Mouse (Mus musculus) heart, postnatal 10 days (tissue): Measurements from ENCODE around the gene Polr2c. TPM values are rescaled to one million over a fixed set of nuclear protein-coding genes. Genes with fewer than 3 reads are reported as not detected.
A peak's percentile ranks its signal among the peaks of the same experiment; 100 is the strongest.
"Not testable (repeated sequence)": the region's sequence is repeated elsewhere in the genome, so short reads cannot be mapped to it uniquely, and the experiment has no call there.

ENCODE experiments used
- DNase-seq, 2 experiments: peaks; one replicate each; pipeline ENCODE4 v3.0.0; 2021
- intact Hi-C: fragments of 180-260 bp; cut with DNase I; formaldehyde crosslinking; loops from one replicate; pipeline ENCODE4 v1.15.1; 2025
- total RNA-seq, 2 experiments: library from RNA; stranded (reverse); gene quantifications; 2 replicates each; pipeline ENCODE4 v1.2.3; 2021

The Polr2c gene
- total RNA-seq, 2 experiments from 2014 or later = 61.5 to 63.6 TPM

GRCm38 (mm10) chr8:94837662-94838574 lies 19.3 kb upstream of the Polr2c start, which contains the start of the genes Coq9 and Ciapin1:
Gene Coq9, plus strand, starts transcription at chr8:94838321.
Gene Ciapin1, minus strand, starts transcription at chr8:94838358.
- intact Hi-C loops = loop anchor here (5.0 kb wide), 1 partner anchor 451 kb away; the partner anchor contains the start of gene Herpud1
- DNase-seq = peak; percentile 96 to 97

GRCm38 (mm10) chr8:94838600-94838999 lies 18.6 kb upstream of the Polr2c start:
- intact Hi-C loops = loop anchor here (5.0 kb wide), 1 partner anchor 451 kb away; the partner anchor contains the start of gene Herpud1
- DNase-seq = peak; percentile 89 to 90

GRCm38 (mm10) chr8:94841183-94841582 lies 16.1 kb upstream of the Polr2c start:
- intact Hi-C loops = no loop called here
- no peak for DNase-seq

- DNase-seq = no peak
- intact Hi-C loops = no loop called here
Measured at GRCm38 (mm10) chr8:94850049-94850448, 7.2 kb upstream of the Polr2c start.

- intact Hi-C loops = not testable (repeated sequence)
Measured at GRCm38 (mm10) chr8:94854761-94855160, 2.5 kb upstream of the Polr2c start.

GRCm38 (mm10) chr8:94857011-94857345 lies 272 bp upstream of the Polr2c start:
- DNase-seq = no peak

More at GRCm38 (mm10) chr8:94854761-94855160, 2.5 kb upstream of the Polr2c start:
- not testable (repeated sequence) for DNase-seq

GRCm38 (mm10) chr8:94861352-94861910 lies 4.2 kb downstream of the Polr2c start:
- intact Hi-C loops = no loop called here
- DNase-seq = peak; percentile 71 to 83

More at GRCm38 (mm10) chr8:94857011-94857345, 272 bp upstream of the Polr2c start:
- intact Hi-C loops = no loop called here

- DNase-seq = peak in 1 of 2 experiments; percentile 37
Measured at GRCm38 (mm10) chr8:94862487-94863220, 5.4 kb downstream of the Polr2c start.

GRCm38 (mm10) chr8:94863897-94864673 lies 6.8 kb downstream of the Polr2c start:
- peak in 1 of 2 experiments; percentile 22 for DNase-seq
- intact Hi-C loops = no loop called here

More at GRCm38 (mm10) chr8:94862487-94863220, 5.4 kb downstream of the Polr2c start:
- intact Hi-C loops = no loop called here

GRCm38 (mm10) chr8:94865292-94865691 lies 8.0 kb downstream of the Polr2c start:
- intact Hi-C loops = no loop called here
- no peak for DNase-seq

- intact Hi-C loops = no loop called here
- DNase-seq = no peak
Measured at GRCm38 (mm10) chr8:94866921-94867320, 9.7 kb downstream of the Polr2c start.

- intact Hi-C loops = no loop called here
- no peak for DNase-seq
Measured at GRCm38 (mm10) chr8:94869146-94869545, 11.9 kb downstream of the Polr2c start.

- intact Hi-C loops = no loop called here
- no peak for DNase-seq
Measured at GRCm38 (mm10) chr8:94870003-94870402, 12.8 kb downstream of the Polr2c start.

GRCm38 (mm10) chr8:94870474-94871107 lies 13.3 kb downstream of the Polr2c start:
- DNase-seq = peak; percentile 39 to 58
- intact Hi-C loops = no loop called here

GRCm38 (mm10) chr8:94871108-94871894 lies 14.1 kb downstream of the Polr2c start:
- intact Hi-C loops = no loop called here
- DNase-seq = peak; percentile 71 to 75

GRCm38 (mm10) chr8:94872156-94872555 lies 14.9 kb downstream of the Polr2c start:
- intact Hi-C loops = no loop called here
- no peak for DNase-seq

GRCm38 (mm10) chr8:94872576-94872975 lies 15.3 kb downstream of the Polr2c start:
- no peak for DNase-seq
- intact Hi-C loops = no loop called here

GRCm38 (mm10) chr8:94874358-94874757 lies 17.1 kb downstream of the Polr2c start:
- intact Hi-C loops = loop anchor here (1.0 kb wide), 2 partner anchors 31 to 35 kb away; no protein-coding TSS in a partner anchor
- DNase-seq = peak; percentile 79 to 86
